Mouse (Mus musculus) bone marrow, adult 2 months (tissue): ENCODE data around the gene Spsb4. TPM values are rescaled to one million over a fixed set of nuclear protein-coding genes. Genes with fewer than 3 reads are reported as not detected.

Source experiments
- H3K27ac ChIP-seq: fragments of 200-500 bp; 2 replicates; pipeline ENCODE4 v1.5.1; 2012; ENCODE audit warnings: low read depth, mild to moderate bottlenecking, control low read depth, inconsistent platforms, low read length; ENCODE audit not compliant: control insufficient read depth, poor library complexity, insufficient read depth
- H3K4me1 ChIP-seq: fragments of 200-500 bp; 2 replicates; pipeline ENCODE4 v1.6.1; 2011; ENCODE audit warnings: low read length; ENCODE audit not compliant: control insufficient read depth, insufficient read depth
- H3K4me3 ChIP-seq: fragments of 200-500 bp; replicated peaks from 2 replicates; pipeline ENCODE3; 2011; ENCODE audit warnings: mild to moderate bottlenecking, low read depth, low read length, control low read depth; ENCODE audit not compliant: control insufficient read depth
- CTCF ChIP-seq: fragments of 200-500 bp; IDR thresholded peaks from 2 replicates; pipeline ENCODE4 v1.5.1; 2011; ENCODE audit warnings: low read length, control low read depth; ENCODE audit not compliant: control insufficient read depth, insufficient read depth
- POLR2A ChIP-seq: fragments of 200-500 bp; IDR thresholded peaks from 2 replicates; pipeline ENCODE4 v1.6.1; 2011; ENCODE audit warnings: low read depth, mild to moderate bottlenecking, control low read depth, low read length, borderline replicate concordance; ENCODE audit not compliant: control insufficient read depth
- WGBS: fragments of 180-500 bp; shearing (Covaris S2); methylation state at CpG from one replicate; pipeline ENCODE4 v1.1.7; 2018; 5-methylcytosine and 5-hydroxymethylcytosine counted together
- polyA plus RNA-seq: library from polyadenylated mRNA; stranded (reverse); fragments of >200 nt; gene quantifications from 2 replicates; pipeline ENCODE4 v1.2.4, GENCODE M21; 2011; ENCODE audit warnings: low replicate concordance; ENCODE audit not compliant: missing spikeins, insufficient read depth, insufficient read length

Gene Spsb4
- polyA plus RNA-seq, 1 experiment = 1.5 TPM

GRCm38 (mm10) chr9:96967516-96967915 lies 51.1 kb downstream of the Spsb4 start:
- Histone ChIP-seq H3K4me3 (no peak overlapping the region), H3K4me1 (no peaks in the 10 kb centered on the region), H3K27ac (no peak overlapping the region)
- TF ChIP-seq CTCF = no peak
- TF ChIP-seq POLR2A = no peak
- WGBS = 79% methylated on average over 1 of the region's 1 CpGs

GRCm38 (mm10) chr9:96966465-96966864 lies 52.2 kb downstream of the Spsb4 start:
- Histone ChIP-seq H3K4me3 (no peak overlapping the region), H3K4me1 (no peaks in the 10 kb centered on the region), H3K27ac (no peak overlapping the region)
- TF ChIP-seq POLR2A (no peak), CTCF (no peak)
- 91% methylated on average over 7 of the region's 7 CpGs for WGBS

GRCm38 (mm10) chr9:96963443-96964215 lies 55.0 kb downstream of the Spsb4 start:
- WGBS = 81% methylated on average over 13 of the region's 13 CpGs
- TF ChIP-seq POLR2A = no peak
- no peak for TF ChIP-seq CTCF

DNA sequence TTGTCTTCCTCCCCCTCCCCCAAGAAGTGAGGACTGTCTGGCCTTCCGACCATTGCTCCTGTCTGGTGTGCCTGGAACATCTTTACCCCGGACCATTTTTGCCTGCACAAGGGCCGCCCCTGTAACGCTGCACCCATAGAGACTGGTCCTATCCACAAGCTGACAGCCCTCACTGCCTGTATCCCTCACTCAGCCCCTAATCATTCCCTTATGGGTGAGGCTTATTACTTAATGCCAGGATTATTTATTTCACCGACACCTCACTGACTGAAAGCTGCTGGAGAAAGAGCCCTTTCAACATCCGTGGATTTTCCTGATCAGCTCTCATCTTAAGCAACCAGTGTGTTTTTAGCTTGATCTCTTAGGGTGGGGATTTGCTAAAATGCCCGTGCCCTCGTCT lies 55.9 kb downstream of the Spsb4 start:
- no peak for TF ChIP-seq POLR2A
- TF ChIP-seq CTCF = no peak
- no peak overlapping the region for H3K4me3 ChIP-seq
- no peaks in the 10 kb centered on the region for H3K4me1 ChIP-seq
- WGBS = 80% methylated on average over 8 of the region's 8 CpGs
- H3K27ac ChIP-seq = no peak overlapping the region

More at GRCm38 (mm10) chr9:96963443-96964215, 55.0 kb downstream of the Spsb4 start:
- Histone ChIP-seq H3K27ac (no peak overlapping the region), H3K4me3 (no peak overlapping the region), H3K4me1 (no peaks in the 10 kb centered on the region)

GRCm38 (mm10) chr9:96961986-96962701 lies 56.5 kb downstream of the Spsb4 start:
- no peaks in the 10 kb centered on the region for H3K4me1 ChIP-seq
- TF ChIP-seq POLR2A = no peak
- no peak for TF ChIP-seq CTCF
- 76% methylated on average over 17 of the region's 17 CpGs for WGBS
- H3K4me3 ChIP-seq = no peak overlapping the region
- H3K27ac ChIP-seq = no peak overlapping the region

DNA sequence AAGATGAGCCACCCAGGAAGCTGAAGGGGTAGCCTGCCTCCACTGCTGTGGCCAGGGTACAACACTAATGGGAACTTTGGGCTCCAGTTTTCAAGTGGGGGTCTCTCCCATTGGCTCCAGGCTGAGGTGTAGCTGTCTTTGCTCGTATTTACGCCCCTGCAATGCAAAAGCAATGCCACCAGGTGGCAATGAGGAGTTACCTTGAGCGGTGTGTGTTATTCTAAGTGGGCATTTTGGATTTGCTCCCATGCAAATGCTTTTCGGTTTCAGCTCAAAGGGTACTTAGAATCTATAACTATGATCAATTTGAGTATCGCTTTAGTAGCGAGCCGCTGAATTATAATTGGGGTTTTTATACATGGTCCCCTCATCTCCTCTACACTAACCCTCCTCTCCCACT lies 57.6 kb downstream of the Spsb4 start:
- Histone ChIP-seq H3K27ac (no peak overlapping the region), H3K4me3 (no peak overlapping the region), H3K4me1 (no peaks in the 10 kb centered on the region)
- TF ChIP-seq CTCF (peak; percentile 27; the same call in 1 of the 2 replicates), POLR2A (no peak)
- WGBS = 60% methylated on average over 7 of the region's 7 CpGs

GRCm38 (mm10) chr9:96960241-96960640 lies 58.4 kb downstream of the Spsb4 start:
- no peaks in the 10 kb centered on the region for H3K4me1 ChIP-seq
- 67% methylated on average over 4 of the region's 4 CpGs for WGBS

GRCm38 (mm10) chr9:96959469-96959868 lies 59.2 kb downstream of the Spsb4 start:
- no peak overlapping the region for H3K27ac ChIP-seq
- WGBS = 45% methylated on average over 7 of the region's 7 CpGs
- no peak overlapping the region for H3K4me3 ChIP-seq
- TF ChIP-seq POLR2A = no peak
- no peak for TF ChIP-seq CTCF
- H3K4me1 ChIP-seq = peaks cover under 1% of the 10 kb centered on the region; the same call in 1 of the 2 replicates

More at GRCm38 (mm10) chr9:96960241-96960640, 58.4 kb downstream of the Spsb4 start:
- H3K27ac ChIP-seq = no peak overlapping the region
- TF ChIP-seq CTCF (peak; percentile 56; the same call in 1 of the 2 replicates), POLR2A (no peak)
- H3K4me3 ChIP-seq = no peak overlapping the region
